In genomic region chr16:49951925-49952523, GRCm38 (mm10) we compare ENCODE assay signal across 8 mouse cellular contexts.
DNase-seq lines count a peak whose midpoint lies in the region; ATAC-seq lines count a peak whose summit lies in the region.

No protein-coding gene starts in this region.

- H3K4me3 ChIP-seq in heart, embryonic 11.5 days (ENCODE audit: low read depth, low read length): no peak overlapping the region
- H3K4me3 ChIP-seq in embryonic facial prominence, embryonic 15.5 days (replicated peaks): no peak overlapping the region
- H3K4me3 ChIP-seq in kidney, embryonic 16.5 days (ENCODE audit: low read length): no peak overlapping the region

- no peaks in the 10 kb centered on the region for H3K36me3 ChIP-seq in heart, embryonic 11.5 days (ENCODE audit: control insufficient read depth, insufficient read depth, low read length)
- no peaks in the 10 kb centered on the region for H3K36me3 ChIP-seq in embryonic facial prominence, embryonic 15.5 days
- H3K36me3 ChIP-seq in kidney, embryonic 16.5 days (ENCODE audit: insufficient read depth, low read length): no peaks in the 10 kb centered on the region

- no peaks in the 10 kb centered on the region for H3K27me3 ChIP-seq in heart, embryonic 11.5 days (ENCODE audit: control insufficient read depth, insufficient read depth, low read length)
- H3K27me3 ChIP-seq in embryonic facial prominence, embryonic 15.5 days: no peaks in the 10 kb centered on the region
- H3K27me3 ChIP-seq in kidney, embryonic 16.5 days (ENCODE audit: insufficient read depth, low read length): no peaks in the 10 kb centered on the region

- H3K9ac ChIP-seq in heart, embryonic 11.5 days (ENCODE audit: low read depth, low read length): no peak overlapping the region
- H3K9ac ChIP-seq in embryonic facial prominence, embryonic 15.5 days: no peak overlapping the region
- H3K9ac ChIP-seq in kidney, embryonic 16.5 days (replicated peaks; ENCODE audit: low read length): no peak overlapping the region

- WGBS in heart, embryonic 11.5 days (ENCODE audit: insufficient replicate concordance): 62% methylated on average over 8 of the region's 8 CpGs
- WGBS in embryonic facial prominence, embryonic 15.5 days: 76% methylated on average over 8 of the region's 8 CpGs
- 59% methylated on average over 8 of the region's 8 CpGs for WGBS in kidney, embryonic 16.5 days

- H3K4me1 ChIP-seq in heart, embryonic 11.5 days (ENCODE audit: control insufficient read depth, insufficient read depth, low read length): no peaks in the 10 kb centered on the region
- peaks cover 11% of the 10 kb centered on the region; the same call in 1 of the 2 replicates for H3K4me1 ChIP-seq in embryonic facial prominence, embryonic 15.5 days
- peaks cover 12% of the 10 kb centered on the region for H3K4me1 ChIP-seq in kidney, embryonic 16.5 days (ENCODE audit: insufficient read depth, low read length)

- no peaks in the 10 kb centered on the region for H3K9me3 ChIP-seq in heart, embryonic 11.5 days (replicated peaks; ENCODE audit: control insufficient read depth, low read length)
- no peaks in the 10 kb centered on the region for H3K9me3 ChIP-seq in embryonic facial prominence, embryonic 15.5 days (replicated peaks)
- peaks cover 4% of the 10 kb centered on the region; the same call in 1 of the 2 replicates for H3K9me3 ChIP-seq in kidney, embryonic 16.5 days (ENCODE audit: low read length)

- peak; percentile 22; the same call in 1 of the 2 replicates for ATAC-seq in heart, embryonic 11.5 days (replicated peaks; ENCODE audit: insufficient number of reproducible peaks, low FRiP score, low TSS enrichment)
- peak; percentile 29; the same call in 1 of the 2 replicates for ATAC-seq in embryonic facial prominence, embryonic 15.5 days (ENCODE audit: insufficient number of reproducible peaks, low FRiP score, low TSS enrichment, low read depth)
- peak; percentile 85 for ATAC-seq in kidney, embryonic 16.5 days (ENCODE audit: low FRiP score, low TSS enrichment)
- peak; percentile 30; the same call in 1 of the 2 replicates for ATAC-seq in monocyte, adult 5-6 weeks (replicated peaks; ENCODE audit: insufficient number of reproducible peaks, low FRiP score, low TSS enrichment, poor library complexity, severe bottlenecking)

- DNase-seq in heart, postnatal 4 days: no peak
- DNase-seq in yolk sac, embryonic 10.5 days (ENCODE audit: low spot score): no peak
- no peak for DNase-seq in spleen, postnatal 36 days (ENCODE audit: low spot score in 2 of 2)
- DNase-seq in spleen, postnatal 10 days (ENCODE audit: low spot score in 2 of 2): no peak

- H3K27ac ChIP-seq in heart, embryonic 11.5 days (ENCODE audit: low read depth, low read length): no peak overlapping the region
- no peak overlapping the region; the same call in 1 of the 2 replicates for H3K27ac ChIP-seq in embryonic facial prominence, embryonic 15.5 days (replicated peaks)
- H3K27ac ChIP-seq in kidney, embryonic 16.5 days (ENCODE audit: low read length): peak overlapping the region; percentile 74

- H3K4me2 ChIP-seq in heart, embryonic 11.5 days: no peak overlapping the region
- no peak overlapping the region for H3K4me2 ChIP-seq in embryonic facial prominence, embryonic 15.5 days (replicated peaks)
- no peak overlapping the region for H3K4me2 ChIP-seq in kidney, embryonic 16.5 days (replicated peaks; ENCODE audit: low read depth, low read length)

Comparison
In these comparisons a context has a peak if more than half of its experiments do, and no peak if none do; other contexts are left out.
1. ATAC-seq: peak in every context shown above with its lines; median percentile 85 in kidney, embryonic 16.5 days; 30 in monocyte, adult 5-6 weeks; 29 in embryonic facial prominence, embryonic 15.5 days; 22 in heart, embryonic 11.5 days.